Mouse (Mus musculus) c-Kit-positive CD71-positive TER-119-positive erythroid progenitor cells, embryonic 14.5 days (primary cell): ENCODE data around the gene Trpm1.

Experiments
- DNase-seq: peaks from one replicate; pipeline ENCODE4 v3.0.0-alpha.2; 2013; ENCODE audit warnings: low spot score

Trpm1 gene

DNA sequence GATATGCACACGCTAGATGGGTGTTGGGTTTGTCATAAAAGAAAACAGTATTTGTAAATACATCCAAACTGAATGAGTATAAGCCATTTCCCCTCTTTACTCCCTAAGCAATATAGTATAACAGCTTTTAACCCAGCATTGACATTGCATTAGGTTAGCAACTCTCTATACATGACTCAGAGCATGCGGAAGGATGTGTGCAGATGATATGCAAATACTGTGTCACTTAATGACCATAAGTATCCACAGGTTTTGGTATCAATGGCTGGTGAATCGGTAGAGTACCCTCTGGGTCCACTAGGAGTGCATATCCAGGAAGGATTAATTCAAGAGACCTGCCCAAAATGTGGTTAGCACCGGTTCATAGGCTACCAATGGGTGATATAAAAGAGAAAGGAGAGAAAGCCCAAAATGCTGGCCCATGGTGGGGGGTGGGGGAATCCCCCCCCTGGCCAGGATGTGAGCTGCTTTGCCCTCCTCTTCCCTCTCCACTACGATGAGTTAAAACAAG lies 80.7 kb downstream of the Trpm1 start:
- DNase-seq: no peak

DNA sequence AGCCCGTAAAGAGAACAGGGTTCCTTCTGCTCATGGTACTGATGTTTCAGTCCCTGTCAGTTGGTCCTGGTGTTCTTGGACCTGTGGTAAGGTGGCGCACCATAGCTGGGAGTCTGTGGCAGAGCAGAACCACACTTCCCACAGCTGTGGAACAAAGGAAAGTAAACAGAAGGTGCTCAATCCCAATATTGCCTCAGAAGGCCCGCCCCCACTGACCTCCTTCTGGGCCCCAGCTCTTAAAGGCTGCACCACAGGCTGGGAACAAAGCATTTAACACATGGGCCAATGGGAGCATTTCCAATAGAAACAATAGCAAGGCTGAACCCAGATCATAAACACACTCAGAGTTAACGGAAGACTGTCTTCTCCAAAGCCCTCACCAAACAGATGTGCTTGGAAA lies 82.9 kb downstream of the Trpm1 start:
- no peak for DNase-seq

DNA sequence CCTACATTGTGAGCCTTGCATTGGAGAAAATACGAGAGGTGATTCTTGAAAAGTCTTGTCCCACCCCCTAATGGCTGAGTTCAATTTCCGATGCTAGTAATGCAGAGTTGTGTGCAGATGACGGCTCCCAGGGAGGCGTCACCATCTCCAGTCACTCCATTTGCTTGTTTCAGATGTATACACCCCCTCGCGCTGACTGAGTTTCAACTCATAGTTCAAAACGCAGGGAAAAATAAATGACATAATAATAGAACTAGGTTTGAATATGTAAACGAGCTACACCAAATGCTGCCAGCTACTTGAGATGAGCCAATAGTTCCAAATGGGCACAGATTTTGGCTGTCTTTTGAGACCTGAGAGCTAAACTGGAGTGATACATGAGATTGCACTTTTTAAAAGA lies 84.1 kb downstream of the Trpm1 start:
- no peak for DNase-seq

DNA sequence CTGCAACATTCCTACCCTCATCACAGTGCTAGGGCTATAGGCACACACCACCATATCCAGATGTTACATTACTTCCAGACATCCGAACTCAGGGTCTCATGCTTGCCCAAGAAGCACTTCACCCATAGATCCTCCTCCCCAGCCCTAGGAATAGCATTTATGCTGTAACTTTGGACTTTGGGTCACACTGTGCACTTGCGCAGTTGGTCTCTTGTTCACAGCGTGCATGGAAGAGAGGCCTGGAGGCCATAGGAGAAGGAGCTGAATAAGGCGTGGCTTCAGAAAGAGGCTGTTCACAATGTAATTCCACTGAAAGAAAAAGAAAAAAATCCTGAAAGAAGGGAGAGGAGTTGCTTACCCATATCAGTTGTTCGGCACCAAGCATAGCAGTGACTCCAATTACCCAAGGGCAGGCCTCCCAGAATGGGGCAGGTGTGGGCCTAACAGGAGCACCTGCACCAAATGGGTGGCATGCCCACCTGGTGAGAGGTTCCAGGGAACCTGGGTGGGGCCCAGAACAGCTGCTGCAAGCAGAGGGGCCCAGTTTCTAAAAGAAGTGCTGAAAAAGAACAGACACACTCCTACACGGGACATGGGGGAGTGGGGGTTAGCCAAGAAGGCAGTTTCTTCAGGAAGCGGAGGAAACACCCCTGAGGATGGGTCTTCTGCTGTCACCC lies 84.9 kb downstream of the Trpm1 start:
- DNase-seq: no peak

DNA sequence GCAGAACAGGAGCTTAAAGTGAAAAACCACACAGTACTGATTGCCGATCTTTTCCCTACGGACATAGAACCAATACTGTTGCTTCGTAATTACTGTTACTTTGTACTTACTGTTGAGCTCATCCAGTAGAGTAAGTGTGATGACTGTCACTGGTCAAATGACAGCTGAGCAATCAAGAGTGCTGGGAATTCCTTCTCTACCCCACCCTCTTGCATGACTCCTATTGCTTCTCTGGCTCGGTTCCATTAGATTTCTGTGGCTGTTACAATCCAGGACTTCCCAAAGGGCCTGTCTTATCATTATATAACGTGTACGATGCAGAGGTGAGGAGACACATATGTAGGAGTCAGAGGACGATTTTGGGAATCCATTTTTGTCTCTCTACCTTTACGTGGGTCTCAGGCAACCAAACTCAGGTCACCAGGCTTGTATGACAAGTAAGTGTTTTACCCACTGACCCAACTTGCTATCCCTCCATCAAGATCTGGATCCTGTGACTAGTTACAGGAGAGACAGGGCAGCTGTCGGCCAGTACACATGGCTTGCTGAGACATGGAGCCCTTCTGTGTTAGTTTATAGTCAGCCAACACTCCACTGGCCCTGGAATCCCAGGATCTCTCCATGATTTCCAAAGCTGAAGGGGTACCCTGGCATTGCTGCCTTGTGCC lies 85.6 kb downstream of the Trpm1 start:
- DNase-seq: no peak

DNA sequence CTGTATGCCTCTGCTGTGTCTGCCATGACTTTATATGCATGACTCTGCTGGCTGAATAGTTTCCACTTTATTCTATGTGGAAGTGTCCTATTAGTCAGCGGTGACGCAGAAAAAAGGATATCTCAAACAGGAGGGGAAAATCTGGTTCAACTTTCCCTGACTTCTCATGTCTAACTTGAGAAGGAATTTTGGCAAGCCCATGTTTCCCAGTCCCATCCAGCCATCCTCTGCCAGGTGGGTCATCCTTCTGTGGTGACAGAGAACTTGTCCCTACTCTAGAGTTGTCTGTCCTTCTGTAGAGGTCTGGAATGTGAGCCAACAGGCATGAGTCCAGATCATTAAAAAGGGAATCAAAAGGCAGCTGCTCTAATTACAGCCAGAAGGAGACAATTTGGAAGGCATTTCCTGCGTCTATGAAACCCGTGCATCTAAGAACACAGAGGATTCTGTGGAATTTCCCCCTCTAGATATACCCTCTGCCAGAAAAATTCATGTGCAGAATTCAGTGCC lies 86.2 kb downstream of the Trpm1 start:
- no peak for DNase-seq

DNA sequence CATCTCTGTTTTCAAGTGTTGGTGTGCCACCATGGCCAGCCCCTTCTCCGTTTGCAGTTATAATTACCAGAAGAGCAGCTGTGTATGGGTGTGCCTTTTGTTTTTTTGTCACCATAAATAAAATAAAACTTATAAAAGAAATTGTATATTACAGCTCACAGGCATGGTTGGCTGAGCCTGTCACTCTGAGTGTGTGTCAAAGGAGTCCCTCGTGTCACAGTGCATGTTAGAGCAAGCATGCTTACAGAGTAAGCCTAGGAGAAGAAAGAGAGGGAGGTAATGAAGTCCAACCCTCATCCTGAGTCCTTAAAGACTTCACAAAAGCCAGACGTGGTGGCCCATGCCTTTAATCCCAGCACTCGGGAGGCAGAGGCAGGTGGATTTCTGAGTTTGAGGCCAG lies 88.8 kb downstream of the Trpm1 start:
- DNase-seq: no peak

DNA sequence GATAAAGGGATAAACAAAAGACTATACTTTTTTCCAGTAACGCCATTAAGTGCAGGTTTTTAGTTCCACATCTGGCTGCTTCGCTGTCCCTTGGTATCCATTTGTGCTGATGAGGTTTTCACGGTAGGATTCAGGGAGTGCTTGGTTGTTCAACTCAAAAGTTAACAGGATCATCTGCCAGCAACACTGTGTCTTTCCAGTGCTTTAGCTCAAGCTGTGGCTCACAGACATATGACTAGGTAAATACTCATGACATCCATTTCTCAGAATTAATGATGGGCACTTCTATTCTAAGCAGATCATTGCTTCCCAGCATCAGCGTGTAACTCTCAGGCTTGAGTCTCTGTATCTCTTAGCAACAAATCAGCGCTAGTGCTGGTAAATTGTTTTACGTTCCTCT lies 90.7 kb downstream of the Trpm1 start:
- DNase-seq: no peak

DNA sequence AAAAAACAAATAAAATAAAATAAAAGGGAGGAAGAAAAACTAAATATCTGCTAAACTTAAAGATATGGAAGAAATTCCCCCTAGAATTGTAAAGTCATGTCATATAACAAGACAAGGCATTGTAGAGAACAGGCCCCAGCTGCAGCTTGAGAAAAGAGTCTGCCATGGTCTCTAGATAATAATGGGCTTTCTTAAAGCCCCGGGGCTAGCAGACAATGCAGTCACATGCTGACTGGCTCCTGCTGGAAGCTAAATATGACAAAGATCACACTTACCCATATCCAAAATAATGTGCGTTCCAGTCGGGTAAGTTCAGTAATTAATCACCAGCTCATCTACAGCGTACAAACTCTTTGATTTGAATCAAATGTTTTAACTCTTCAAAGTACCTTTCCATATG lies 93.1 kb downstream of the Trpm1 start:
- no peak for DNase-seq

DNA sequence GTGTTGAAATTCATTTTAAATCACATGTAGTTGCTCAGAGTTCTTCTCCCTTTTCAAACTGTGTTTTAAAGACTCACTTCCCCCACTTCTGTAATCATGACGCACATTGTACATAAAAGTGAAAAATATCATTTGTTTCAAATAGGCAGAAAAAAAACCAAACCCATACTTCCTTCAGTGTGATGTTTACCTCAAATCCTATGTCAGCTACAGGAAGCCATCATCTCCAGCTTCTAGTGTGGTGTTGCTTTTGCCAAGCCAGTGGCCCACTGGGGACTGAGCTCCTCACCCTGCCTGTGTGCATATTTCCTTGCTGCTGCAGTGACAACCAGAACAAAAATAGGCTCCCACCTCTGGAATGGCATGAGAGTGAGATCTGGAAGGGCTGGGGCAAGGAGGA lies 94.7 kb downstream of the Trpm1 start:
- no peak for DNase-seq

DNA sequence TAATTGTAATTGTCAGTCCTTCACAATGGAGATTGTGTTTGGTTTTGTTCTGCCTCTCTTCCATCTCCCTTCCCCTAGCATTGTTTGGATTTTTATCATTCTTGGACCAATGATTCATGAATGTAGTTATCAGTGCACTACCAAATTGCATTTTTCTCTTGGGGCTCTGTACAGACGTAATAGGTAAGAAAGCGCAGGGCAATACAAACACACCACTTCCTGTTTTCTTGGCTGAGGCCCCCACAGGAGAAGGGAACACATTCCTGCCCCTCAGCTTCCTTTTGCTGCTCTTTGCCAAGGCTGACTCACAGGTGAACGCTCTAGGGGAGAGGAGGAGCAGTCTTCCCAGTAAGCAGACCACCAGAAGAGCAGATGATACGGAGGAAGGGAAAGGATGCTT lies 96.1 kb downstream of the Trpm1 start:
- no peak for DNase-seq

DNA sequence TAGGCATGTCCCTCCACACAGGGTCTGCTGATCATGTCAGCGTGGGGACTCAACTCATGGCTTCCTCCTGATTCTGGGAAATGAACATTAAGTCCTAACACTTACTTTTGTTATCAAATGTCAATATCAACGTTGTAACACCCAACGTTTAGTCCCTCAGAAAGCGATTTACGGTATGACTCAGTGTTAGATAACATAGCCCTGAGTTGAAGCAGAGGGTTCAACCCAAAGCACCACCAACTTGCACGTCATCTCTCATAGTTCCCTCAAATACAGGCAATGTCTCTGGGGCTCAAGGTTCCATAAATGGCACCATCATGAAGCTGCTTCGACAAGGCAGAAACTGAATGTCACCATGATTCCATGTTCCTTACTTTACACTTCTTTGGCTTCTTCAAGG lies 96.8 kb downstream of the Trpm1 start:
- no peak for DNase-seq

DNA sequence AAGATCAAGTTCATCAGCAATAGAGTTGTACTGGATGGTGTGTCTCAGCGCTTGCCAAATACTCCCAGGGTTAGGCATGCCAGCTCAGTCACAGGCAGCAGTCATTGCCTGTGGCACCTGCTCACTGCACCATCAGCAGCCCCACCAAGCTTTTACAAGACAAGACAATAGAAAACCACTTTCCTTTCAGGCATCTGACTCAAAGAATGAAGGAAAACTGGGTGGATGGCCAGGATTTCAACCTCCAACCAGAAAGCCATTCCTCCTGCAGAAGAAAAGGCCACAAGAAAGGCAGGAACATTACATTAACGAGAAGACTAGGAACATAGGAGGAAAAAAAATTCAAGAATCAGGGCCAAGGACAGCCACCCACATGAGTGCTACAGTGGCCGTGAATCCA lies 100.1 kb downstream of the Trpm1 start:
- no peak for DNase-seq

DNA sequence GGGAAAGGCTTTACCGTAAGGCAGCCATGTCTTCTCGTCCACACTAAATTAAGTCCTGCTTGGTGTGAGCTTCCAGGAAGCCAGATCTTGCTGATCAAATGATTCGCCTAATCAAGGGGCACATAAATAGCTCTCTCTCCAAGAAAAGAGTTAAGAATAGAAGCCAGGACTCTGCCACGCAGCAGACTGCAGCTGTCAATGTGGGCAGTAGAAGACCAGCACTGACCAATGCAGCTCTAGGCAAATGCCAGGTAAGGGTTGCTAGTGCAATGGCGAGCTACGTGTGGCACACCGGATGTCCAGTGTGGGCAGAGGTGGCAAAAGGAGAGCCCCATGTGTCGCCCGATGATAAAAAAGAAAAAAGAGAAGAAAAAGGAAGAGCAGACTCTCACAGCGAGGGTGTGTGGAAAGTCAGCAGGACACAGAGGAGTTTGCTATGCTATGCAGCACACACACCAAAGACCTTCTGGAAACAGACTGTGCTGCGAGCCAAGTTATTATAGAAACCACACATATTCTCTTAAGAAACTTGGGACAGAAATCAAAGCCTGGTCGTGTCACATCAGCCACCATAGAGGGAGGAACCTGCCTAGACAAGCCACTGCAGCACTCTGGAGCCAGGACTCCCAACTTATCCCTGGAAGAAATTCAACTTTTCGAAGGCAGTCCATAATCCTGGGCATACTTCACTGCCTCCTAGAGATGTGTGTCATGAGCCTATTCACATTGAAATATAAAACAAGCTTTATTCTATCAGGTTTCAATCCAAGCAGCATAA lies 112.1 kb downstream of the Trpm1 start:
- no peak for DNase-seq

DNA sequence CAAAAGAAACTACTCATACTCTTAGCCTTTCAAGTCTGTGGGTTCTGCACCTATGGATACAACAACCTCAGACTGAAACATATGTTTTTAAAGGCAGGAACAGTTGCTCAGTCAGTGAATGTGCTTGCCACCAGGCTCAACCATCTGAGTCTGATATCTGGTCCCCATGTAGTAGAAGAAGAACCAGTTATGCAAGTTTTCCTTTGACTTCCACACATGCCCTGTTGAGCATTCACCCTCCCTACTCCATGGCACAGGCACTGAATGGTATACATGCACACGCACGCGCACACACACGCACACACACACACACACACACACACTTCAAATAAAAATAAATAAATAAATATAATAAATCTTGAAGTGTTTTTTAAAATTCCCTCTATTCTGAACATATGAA lies 113.0 kb downstream of the Trpm1 start:
- DNase-seq: no peak

DNA sequence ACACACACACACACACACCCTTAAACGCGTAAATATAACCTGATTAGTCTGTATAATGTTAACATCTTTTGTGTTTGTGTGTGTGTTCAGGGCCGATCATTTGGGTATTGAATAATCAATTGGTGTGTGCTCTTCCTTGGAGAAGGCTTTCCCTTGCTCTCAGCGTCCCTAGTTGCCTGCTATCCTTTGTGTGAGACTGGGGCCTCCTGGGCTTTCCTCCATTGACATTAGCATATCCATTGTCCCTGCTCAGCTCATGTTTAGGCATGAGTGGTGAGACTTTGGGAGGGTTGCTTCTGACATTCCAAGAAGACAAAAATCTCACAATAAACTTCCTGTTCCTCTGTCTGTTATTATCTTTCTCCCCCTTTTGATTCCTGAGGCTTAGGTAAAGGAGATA lies 118.3 kb downstream of the Trpm1 start:
- DNase-seq: no peak

DNA sequence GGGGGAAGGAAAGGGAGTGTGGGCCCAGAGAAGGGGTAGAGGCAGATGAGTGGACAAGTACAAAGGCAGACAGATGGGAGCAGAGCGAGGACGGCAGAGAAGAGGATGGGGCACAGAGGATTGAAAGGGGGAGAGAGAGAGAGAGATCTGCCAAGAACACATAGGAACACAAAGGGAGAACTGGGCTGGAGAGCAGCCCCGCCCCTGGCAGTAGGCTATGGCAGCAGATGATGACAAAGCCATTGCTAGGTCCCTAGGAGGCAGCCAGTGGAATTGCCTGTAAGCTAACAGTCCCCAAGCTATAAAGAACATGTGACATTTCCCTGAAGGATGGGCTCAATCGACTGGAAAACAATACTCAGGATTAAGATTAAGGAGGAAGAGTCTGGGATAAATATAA lies 121.9 kb downstream of the Trpm1 start:
- no peak for DNase-seq

DNA sequence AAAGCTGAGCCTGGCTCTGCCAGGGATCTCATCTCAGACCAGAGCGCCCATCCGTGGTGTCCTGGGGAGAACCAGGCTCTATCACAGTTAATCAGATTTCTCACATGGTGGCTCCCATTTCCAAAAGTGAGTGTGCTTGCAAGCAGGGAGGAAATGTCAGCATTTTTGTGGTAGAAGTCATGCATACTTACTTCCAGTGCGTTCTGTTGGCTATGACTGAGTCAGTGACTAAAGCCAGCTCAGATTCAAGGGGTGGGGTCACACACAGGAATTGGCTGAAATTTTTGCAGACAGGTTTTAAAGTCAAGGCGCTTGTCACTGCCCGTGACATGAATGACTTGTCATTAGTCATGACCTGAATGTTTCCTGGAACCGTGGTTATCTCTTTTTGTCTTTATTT lies 123.3 kb downstream of the Trpm1 start:
- no peak for DNase-seq

DNA sequence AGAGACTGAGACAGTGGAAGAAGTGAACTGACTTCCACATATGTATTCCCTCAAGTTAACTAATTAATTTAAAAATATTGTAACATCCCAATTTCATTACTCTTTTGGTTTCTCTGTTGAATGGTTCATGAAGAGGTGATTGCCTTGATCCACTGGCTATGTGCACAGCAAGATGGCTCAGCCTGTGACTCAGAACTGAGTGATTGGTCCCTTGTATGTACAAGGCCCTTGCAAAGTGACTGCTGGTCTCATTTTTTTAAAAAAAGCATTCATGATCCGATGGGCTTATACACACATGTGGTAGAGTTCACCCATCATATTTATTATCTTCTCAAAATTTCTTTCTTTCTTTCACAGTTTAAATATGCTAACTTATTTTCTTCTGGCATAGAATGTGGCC lies 124.9 kb downstream of the Trpm1 start:
- no peak for DNase-seq

DNA sequence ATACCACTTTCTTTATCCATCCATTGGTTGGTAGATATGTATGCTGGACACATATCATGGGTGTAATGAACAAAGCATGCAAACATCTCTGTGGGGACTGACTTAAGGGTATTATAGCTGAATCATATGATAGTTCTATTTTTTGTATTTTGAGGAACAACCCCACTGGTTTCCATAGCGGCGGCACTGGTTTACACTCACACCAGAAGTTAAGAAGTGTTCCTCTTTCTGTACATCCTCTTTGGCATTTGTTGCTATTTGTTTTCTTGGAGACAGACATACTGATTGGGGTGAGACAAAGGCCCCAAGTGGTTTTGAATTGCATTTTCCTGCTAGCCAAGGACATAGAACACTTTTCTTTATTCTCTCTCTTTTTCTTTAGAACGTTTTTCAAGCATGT lies 125.9 kb downstream of the Trpm1 start:
- no peak for DNase-seq

DNA sequence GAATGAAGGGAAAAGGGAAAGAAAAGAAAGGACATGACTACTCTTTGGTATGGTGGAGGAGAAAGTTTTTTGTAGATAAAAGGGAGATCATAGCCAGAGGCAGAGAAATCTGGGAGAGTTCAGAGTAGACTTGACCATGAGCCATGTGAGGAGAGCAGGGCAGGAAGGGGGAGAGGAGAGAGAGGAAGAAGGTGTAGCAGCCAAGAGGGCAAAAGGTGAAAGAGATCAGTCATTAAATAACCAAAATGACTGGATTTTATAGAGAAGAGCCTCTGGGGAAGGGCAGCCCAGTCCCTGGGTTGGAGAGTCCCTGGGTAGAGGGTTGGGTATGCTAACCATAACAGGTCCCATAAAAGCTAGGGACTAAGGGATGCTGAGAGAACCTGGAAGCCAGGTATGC lies 132.9 kb downstream of the Trpm1 start:
- DNase-seq: no peak

DNA sequence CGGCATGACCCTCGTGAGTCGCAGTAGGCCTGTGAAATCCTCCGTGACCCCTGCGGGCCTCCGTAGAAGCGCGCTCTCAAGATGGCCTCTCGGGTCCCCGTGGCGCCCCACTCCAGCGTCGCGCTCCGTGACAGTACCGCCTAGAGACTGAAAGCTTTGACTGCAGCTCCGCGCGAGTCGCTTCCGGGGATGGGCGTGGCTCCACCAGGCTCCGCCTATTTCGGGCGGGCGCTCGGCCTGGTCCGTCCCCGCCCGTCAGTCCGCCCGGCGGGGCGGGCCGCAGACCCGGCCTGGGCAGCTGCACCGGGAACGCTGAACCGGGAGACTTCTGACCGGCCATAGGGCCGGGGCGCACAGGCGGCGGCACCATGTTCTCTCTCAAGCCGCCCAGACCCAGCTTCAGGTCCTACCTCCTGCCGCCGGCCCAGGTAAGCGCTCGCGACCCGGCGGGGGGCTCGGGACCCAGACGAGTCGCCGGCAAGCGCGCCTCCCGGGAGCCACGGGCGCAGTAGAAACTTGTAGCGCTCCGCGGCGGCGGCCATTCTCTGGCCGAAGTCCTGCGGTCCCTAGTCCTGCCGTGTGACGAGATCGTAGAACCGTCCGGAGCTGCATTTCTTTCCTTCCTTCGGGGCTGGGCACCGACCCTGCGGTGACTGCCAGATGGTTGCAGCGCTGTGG lies 133.9 kb downstream of the Trpm1 start, which contains the start of gene Mtmr10:
Mtmr10 (plus strand) TSS at position 240 of the 678 bp plus-strand sequence.
- peak; percentile 88 for DNase-seq
